Mouse (Mus musculus): Measurements from ENCODE around the gene 4933402E13Rik. TPM values are rescaled to one million over a fixed set of nuclear protein-coding genes. Genes with fewer than 3 reads are reported as not detected.

The 4933402E13Rik gene
- polyA plus RNA-seq (2015; fragmentation: Nextera tagmentation; extraction: Ambion mirVana): 0.08 TPM in 1 of 2 replicates, not detected in the other

DNA sequence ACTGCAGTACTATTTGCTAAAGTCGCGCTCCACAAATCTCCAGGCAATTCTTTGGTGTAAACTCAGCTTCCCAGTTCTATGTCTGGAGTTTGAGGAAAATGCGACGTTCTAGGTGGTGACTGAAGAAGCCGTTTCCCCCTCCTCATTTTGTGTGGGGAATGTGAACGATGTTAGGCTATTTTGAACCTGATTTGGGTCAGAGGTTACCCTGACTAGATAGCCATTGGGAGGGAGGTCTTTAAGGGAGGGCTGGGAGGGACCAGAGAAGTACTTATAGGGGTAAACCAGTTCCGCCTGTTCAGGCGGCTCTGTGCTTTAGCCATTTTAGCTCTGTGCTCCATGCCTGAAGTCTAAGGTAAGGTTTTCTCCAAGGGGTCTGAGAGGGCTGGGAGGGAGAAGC is at the start of gene 4933402E13Rik:
Gene 4933402E13Rik (plus strand): TSS at position 301 of the 400 bp plus-strand sequence.
- Histone ChIP-seq H3K27me3 (replicated peaks; ENCODE audit: control insufficient read depth, insufficient read depth, low read length) (no peaks in the 10 kb centered on the region), H3K4me1 (replicated peaks; ENCODE audit: control insufficient read depth, insufficient read depth, low read length) (no peaks in the 10 kb centered on the region), H3K36me3 (ENCODE audit: control insufficient read depth, insufficient read depth) (no peaks in the 10 kb centered on the region), H3K4me2 (replicated peaks; ENCODE audit: low read depth) (no peak within 1 kb of the TSS), H3K9me3 (ENCODE audit: control insufficient read depth) (no peaks in the 10 kb centered on the region), H3K9ac (ENCODE audit: low read depth, low read length) (no peak within 1 kb of the TSS), H3K4me3 (ENCODE audit: low read depth, low read length) (no peak within 1 kb of the TSS), H3K27ac (ENCODE audit: low read depth, low read length) (no peak within 1 kb of the TSS)
- TF ChIP-seq CTCF (IDR thresholded peaks at IDR 0.05; ENCODE audit: low read depth): no peak
- no peak for ATAC-seq
- WGBS: 80% methylated on average over 8 of the region's 8 CpGs

Other genes with a start within 250 kb of the 4933402E13Rik start
- not detected in 2 replicates for gene 4931400O07Rik, start 184.5 kb downstream of the 4933402E13Rik start, polyA plus RNA-seq (2015; fragmentation: Nextera tagmentation; extraction: Ambion mirVana)